ENCODE assay signal across 9 mouse cellular contexts in genomic region chr8:91312342-91312741, GRCm38 (mm10). TPM values are rescaled to one million over a fixed set of nuclear protein-coding genes. Genes with fewer than 3 reads are reported as not detected.
A peak's percentile ranks its signal among the peaks of the same experiment; 100 is the strongest.
DNase-seq lines count a peak whose midpoint lies in the region; ATAC-seq and TF ChIP-seq lines count a peak whose summit lies in the region.
"Had no signal": no experiment of that assay in that cellular context is flagged by ENCODE, and none has a peak within 500 bp of the region (broad histone marks: within the 10 kb centered on the region; RNA-seq: fewer than 3 reads in every experiment).

No protein-coding gene starts in this region.

- peak overlapping the region; percentile 91 for H3K4me2 ChIP-seq in heart, embryonic 14.5 days (ENCODE audit: low read length)
- H3K4me2 ChIP-seq in hindbrain, embryonic 15.5 days, result peak overlapping the region; percentile 63
- H3K4me2 ChIP-seq in midbrain, embryonic 11.5 days, result peak overlapping the region; percentile 64

- peak overlapping the region; percentile 79 for H3K9ac ChIP-seq in heart, embryonic 14.5 days (ENCODE audit: low read length)
- H3K9ac ChIP-seq in hindbrain, embryonic 15.5 days, result peak overlapping the region; percentile 58
- H3K9ac ChIP-seq in midbrain, embryonic 11.5 days (ENCODE audit: low read length), result peak overlapping the region; percentile 48; the same call in 1 of the 2 replicates

- peak overlapping the region; percentile 58 to 88; a peak in 3 of 4 replicates for H3K4me3 ChIP-seq in heart, embryonic 14.5 days (ENCODE audit: control insufficient read depth in 1 of 2, insufficient read depth in 1 of 2, low read depth in 1 of 2, low read length in 2 of 2)
- H3K4me3 ChIP-seq in bone marrow macrophage, adult 2 months (ENCODE audit: insufficient read depth, low read length), result peak overlapping the region; percentile 68
- H3K4me3 ChIP-seq in hindbrain, embryonic 15.5 days, result peak overlapping the region; percentile 73
- peak overlapping the region; percentile 83 for H3K4me3 ChIP-seq in midbrain, embryonic 11.5 days (ENCODE audit: low read depth, low read length)

- TF ChIP-seq POLR2A in bone marrow macrophage, adult 2 months (IDR thresholded peaks at IDR 0.05; ENCODE audit: borderline replicate concordance, low read depth, low read length), result no peak

- WGBS in heart, embryonic 14.5 days, result 65% methylated on average over 2 of the region's 2 CpGs
- WGBS in hindbrain, embryonic 15.5 days, result 83% methylated on average over 2 of the region's 2 CpGs
- WGBS in midbrain, embryonic 11.5 days, result 75% methylated on average over 2 of the region's 2 CpGs

- no peak for DNase-seq in heart, adult 18-20 months
- no peak for DNase-seq in midbrain, embryonic 11.5 days (ENCODE audit: low spot score, missing footprints)
- no peak for DNase-seq in adrenal gland, adult (ENCODE audit: inconsistent age in 2 of 2, low spot score in 1 of 2)
- DNase-seq in yolk sac, embryonic 10.5 days (ENCODE audit: low spot score), result no peak
- no peak for DNase-seq in kidney, adult 11 months
- DNase-seq: cerebellum, adult 2 months had no signal

- H3K9me3 ChIP-seq in heart, embryonic 14.5 days (ENCODE audit: control insufficient read depth, low read length), result no peaks in the 10 kb centered on the region
- H3K9me3 ChIP-seq in hindbrain, embryonic 15.5 days, result no peaks in the 10 kb centered on the region
- H3K9me3 ChIP-seq in midbrain, embryonic 11.5 days (ENCODE audit: control insufficient read depth, low read length), result no peaks in the 10 kb centered on the region

- ATAC-seq in heart, embryonic 14.5 days (ENCODE audit: insufficient number of reproducible peaks, insufficient read depth, low FRiP score, low read depth), result no peak
- no peak for ATAC-seq in hindbrain, embryonic 15.5 days (ENCODE audit: low FRiP score, low read depth)
- ATAC-seq in midbrain, embryonic 11.5 days (ENCODE audit: low FRiP score), result no peak

- no peak overlapping the region for H3K27ac ChIP-seq in heart, embryonic 14.5 days (replicated peaks in 1 of 2; ENCODE audit: control insufficient read depth in 1 of 2, insufficient read depth in 1 of 2, low read depth in 2 of 2, low read length in 2 of 2)
- H3K27ac ChIP-seq in bone marrow macrophage, adult 2 months (ENCODE audit: insufficient read depth, low read depth, low read length), result no peak overlapping the region
- H3K27ac ChIP-seq in hindbrain, embryonic 15.5 days (replicated peaks), result no peak overlapping the region
- no peak overlapping the region for H3K27ac ChIP-seq in midbrain, embryonic 11.5 days (ENCODE audit: low read depth, low read length)

- H3K36me3 ChIP-seq in heart, embryonic 14.5 days (ENCODE audit: control insufficient read depth, insufficient read depth, low read length), result peaks cover 15% of the 10 kb centered on the region
- no peaks in the 10 kb centered on the region for H3K36me3 ChIP-seq in hindbrain, embryonic 15.5 days
- H3K36me3 ChIP-seq in midbrain, embryonic 11.5 days (ENCODE audit: control insufficient read depth, insufficient read depth, low read length), result no peaks in the 10 kb centered on the region

- no peak for TF ChIP-seq CTCF in bone marrow macrophage, adult 2 months (IDR thresholded peaks at IDR 0.05; ENCODE audit: low read depth, low read length)

- H3K27me3 ChIP-seq in heart, embryonic 14.5 days (ENCODE audit: control insufficient read depth, insufficient read depth, low read length), result no peaks in the 10 kb centered on the region
- no peaks in the 10 kb centered on the region for H3K27me3 ChIP-seq in hindbrain, embryonic 15.5 days
- no peaks in the 10 kb centered on the region for H3K27me3 ChIP-seq in midbrain, embryonic 11.5 days (ENCODE audit: control insufficient read depth, insufficient read depth, low read length)

- H3K4me1 ChIP-seq in heart, embryonic 14.5 days (ENCODE audit: control insufficient read depth in 2 of 2, insufficient read depth in 2 of 2, low read length in 2 of 2), result peaks cover 0 to 18% of the 10 kb centered on the region in 2 experiments; a peak in 2 of 4 replicates
- peaks cover 10% of the 10 kb centered on the region for H3K4me1 ChIP-seq in bone marrow macrophage, adult 2 months (ENCODE audit: control insufficient read depth, insufficient read depth, low read length)
- peaks cover 28% of the 10 kb centered on the region for H3K4me1 ChIP-seq in hindbrain, embryonic 15.5 days (replicated peaks)
- H3K4me1 ChIP-seq in midbrain, embryonic 11.5 days (ENCODE audit: control insufficient read depth, insufficient read depth, low read length), result peaks cover 15% of the 10 kb centered on the region

RNA-seq across cellular contexts. Expression of gene Rpgrip1l, which starts 0.7 kb away (rescaled TPM):
- polyA plus RNA-seq in heart, embryonic 14.5 days (2014; fragmentation: Nextera tagmentation; extraction: Ambion mirVana), result 8.8 and 9.9 TPM in 2 replicates
- 1 to 10 TPM; 4.6 to 6.1 TPM for total RNA-seq in heart, adult 18-20 months (2021)
- 2.3 and 3.7 TPM in 2 replicates for polyA plus RNA-seq in bone marrow macrophage, adult 2 months (2012; ENCODE audit: insufficient read depth, insufficient read length, missing spikeins)
- 9.9 and 10.1 TPM in 2 replicates for polyA plus RNA-seq in hindbrain, embryonic 15.5 days (2015; fragmentation: Nextera tagmentation; extraction: Ambion mirVana)
- polyA plus RNA-seq in midbrain, embryonic 11.5 days (2014; fragmentation: Nextera tagmentation; extraction: Ambion mirVana), result 13.9 and 16.9 TPM in 2 replicates

RNA-seq across cellular contexts. Expression of gene Fto, which starts 1.0 kb away (rescaled TPM):
- 71.5 and 76.3 TPM in 2 replicates for polyA plus RNA-seq in heart, embryonic 14.5 days (2014; fragmentation: Nextera tagmentation; extraction: Ambion mirVana)
- 10 to 100 TPM; 59.5 to 66.3 TPM for total RNA-seq in heart, adult 18-20 months (2021)
- 23.6 and 26.4 TPM in 2 replicates for polyA plus RNA-seq in bone marrow macrophage, adult 2 months (2012; ENCODE audit: insufficient read depth, insufficient read length, missing spikeins)
- polyA plus RNA-seq in hindbrain, embryonic 15.5 days (2015; fragmentation: Nextera tagmentation; extraction: Ambion mirVana), result 138 and 158 TPM in 2 replicates
- polyA plus RNA-seq in midbrain, embryonic 11.5 days (2014; fragmentation: Nextera tagmentation; extraction: Ambion mirVana), result 105 and 110 TPM in 2 replicates
